Mouse (Mus musculus) neural tube, embryonic 11.5 days (tissue): ENCODE results near the gene Ifrd2. TPM values are rescaled to one million over a fixed set of nuclear protein-coding genes. Genes with fewer than 3 reads are reported as not detected.

Experiments
- ATAC-seq: fragments of 200-750 bp; cut with Nextera tagmentation; 2 replicates; pipeline ENCODE4 v1.8.0; 2017; ENCODE audit warnings: moderate number of reproducible peaks, mild to moderate bottlenecking, moderate TSS enrichment, moderate library complexity; ENCODE audit not compliant: insufficient read depth, low FRiP score, low TSS enrichment
- DNase-seq: peaks from one replicate; pipeline ENCODE4 v3.0.0-alpha.2; 2015; ENCODE audit warnings: low spot score
- H3K27ac ChIP-seq: fragments of 300-500 bp; sonication (generic); 2 replicates; pipeline ENCODE4 v1.5.1; 2014; ENCODE audit warnings: low read depth, mild to moderate bottlenecking, low read length
- H3K27me3 ChIP-seq: fragments of 300-500 bp; sonication (generic); 2 replicates; pipeline ENCODE4 v1.6.1; 2014; ENCODE audit warnings: mild to moderate bottlenecking, low read length, mixed read lengths; ENCODE audit not compliant: control insufficient read depth, insufficient read depth
- H3K36me3 ChIP-seq: fragments of 300-500 bp; sonication (generic); 2 replicates; pipeline ENCODE4 v1.6.1; 2014; ENCODE audit warnings: mild to moderate bottlenecking, low read length, moderate library complexity, mixed read lengths; ENCODE audit not compliant: control insufficient read depth, insufficient read depth
- H3K4me1 ChIP-seq: fragments of 300-500 bp; sonication (generic); 2 replicates; pipeline ENCODE4 v1.6.1; 2014; ENCODE audit warnings: low read length, mixed read lengths; ENCODE audit not compliant: control insufficient read depth, insufficient read depth
- H3K4me2 ChIP-seq: fragments of 300-500 bp; sonication (generic); 2 replicates; pipeline ENCODE4 v1.6.1; 2014; ENCODE audit warnings: low read depth, mild to moderate bottlenecking, moderate library complexity
- H3K4me3 ChIP-seq: fragments of 300-500 bp; sonication (generic); 2 replicates; pipeline ENCODE4 v1.5.1; 2014; ENCODE audit warnings: low read depth, low read length
- H3K9ac ChIP-seq: fragments of 300-500 bp; sonication (generic); 2 replicates; pipeline ENCODE4 v1.6.1; 2014; ENCODE audit warnings: mild to moderate bottlenecking, low read length
- H3K9me3 ChIP-seq: fragments of 300-500 bp; sonication (generic); 2 replicates; pipeline ENCODE4 v1.6.1; 2016; ENCODE audit warnings: low read length; ENCODE audit not compliant: control insufficient read depth
- WGBS: fragments of 180-500 bp; shearing (Covaris S2); extraction: QIAGEN DNeasy Blood & Tissue Kit; methylation state at CpG from one replicate; pipeline ENCODE4 v1.1.7; 2014; 5-methylcytosine and 5-hydroxymethylcytosine counted together
- polyA plus RNA-seq: library from polyadenylated mRNA; unstranded; fragments of >200 nt; fragmentation: Nextera tagmentation; extraction: Ambion mirVana; gene quantifications from 2 replicates; pipeline ENCODE4 v1.2.1, GENCODE M21; 2014

Ifrd2 gene
- polyA plus RNA-seq, 1 experiment from 2014 or later: 39.0 TPM

DNA sequence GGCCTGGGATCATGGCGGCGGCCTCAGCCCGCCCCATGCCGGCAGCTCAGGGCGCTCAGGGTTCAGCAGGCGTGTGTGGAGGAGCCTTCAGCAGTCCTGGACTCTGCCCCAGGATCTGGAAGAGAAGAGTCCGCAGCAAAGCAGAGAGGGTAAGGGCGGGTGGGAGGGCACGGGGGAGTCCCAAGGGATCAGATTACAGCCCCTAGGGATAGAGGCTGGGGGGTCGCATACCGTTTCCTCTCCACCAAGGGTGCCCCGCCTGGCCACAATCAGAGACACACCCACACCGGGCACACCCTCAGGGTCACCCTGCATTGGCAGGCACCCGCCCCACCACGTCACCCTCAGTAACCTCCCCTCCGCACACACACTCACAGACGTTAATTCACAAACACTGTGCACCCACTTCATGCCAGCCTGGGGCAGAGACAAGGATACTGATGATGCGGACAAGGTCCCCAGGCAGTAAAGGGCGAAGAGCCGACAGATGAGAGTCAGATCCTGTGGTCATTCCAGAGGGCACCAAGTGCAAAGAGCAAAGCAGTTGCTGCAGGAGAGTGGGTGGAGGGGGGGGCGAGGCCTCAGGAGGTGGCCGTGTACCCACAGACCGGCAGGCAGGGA is 17.7 kb downstream of the Ifrd2 start:
- Histone ChIP-seq H3K27ac (no peak overlapping the region), H3K4me2 (peak overlapping the region; percentile 15), H3K36me3 (no peaks in the 10 kb centered on the region), H3K27me3 (no peaks in the 10 kb centered on the region), H3K4me3 (no peak overlapping the region), H3K9ac (no peak overlapping the region), H3K4me1 (peaks cover 27% of the 10 kb centered on the region), H3K9me3 (no peaks in the 10 kb centered on the region)
- 37% methylated on average over 23 of the region's 23 CpGs for WGBS
- no peak for ATAC-seq
- no peak for DNase-seq

DNA sequence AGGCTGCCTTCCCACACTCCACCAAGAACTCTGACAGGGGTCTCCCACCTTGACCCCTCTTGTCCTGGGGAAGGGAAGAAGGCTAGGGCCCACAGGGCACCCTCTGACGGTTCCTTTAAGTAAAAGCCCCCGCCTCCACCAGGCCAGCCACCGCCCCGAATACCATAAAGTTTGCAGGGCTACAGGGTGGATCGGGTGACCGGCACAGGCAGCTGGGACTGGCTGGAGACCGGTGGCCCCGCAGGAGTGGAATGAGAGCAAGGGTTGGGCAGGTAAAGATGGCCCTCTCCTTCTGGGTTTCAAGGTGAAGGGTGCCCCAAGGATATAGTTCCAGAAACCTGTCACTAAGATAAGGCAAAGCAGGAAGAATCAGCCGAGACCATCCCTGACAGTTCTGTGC is 19.1 kb downstream of the Ifrd2 start:
- peaks cover 32% of the 10 kb centered on the region for H3K4me1 ChIP-seq
- H3K9ac ChIP-seq: no peak overlapping the region
- DNase-seq (no peak), ATAC-seq (no peak)
- H3K9me3 ChIP-seq: no peaks in the 10 kb centered on the region
- H3K4me2 ChIP-seq: peak overlapping the region; percentile 4; the same call in 1 of the 2 replicates
- H3K27me3 ChIP-seq: no peaks in the 10 kb centered on the region
- WGBS: 6% methylated on average over 9 of the region's 9 CpGs
- H3K36me3 ChIP-seq: no peaks in the 10 kb centered on the region
- no peak overlapping the region for H3K4me3 ChIP-seq
- H3K27ac ChIP-seq: no peak overlapping the region; the same call in 1 of the 2 replicates

DNA sequence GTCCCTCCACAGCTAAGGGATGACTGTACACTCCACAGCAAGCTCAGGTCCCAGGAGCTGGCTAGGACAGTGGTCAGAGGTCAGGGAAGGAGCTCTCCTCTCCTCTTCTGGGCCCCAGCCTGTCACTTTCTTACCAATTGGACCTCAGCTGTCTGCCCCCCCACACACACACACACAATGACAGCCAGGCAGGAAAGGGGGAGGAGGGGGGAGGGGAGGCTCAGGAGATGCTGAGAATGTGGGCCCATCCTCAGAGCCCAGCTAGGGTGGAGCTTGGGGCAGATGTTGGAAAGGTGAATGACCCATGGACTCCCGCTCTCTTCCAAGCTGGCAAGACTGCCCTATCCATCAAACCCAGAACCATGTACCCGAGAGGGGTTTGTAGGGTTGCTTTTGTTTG is 19.6 kb downstream of the Ifrd2 start:
- Histone ChIP-seq H3K9me3 (no peaks in the 10 kb centered on the region), H3K27ac (no peak overlapping the region), H3K36me3 (no peaks in the 10 kb centered on the region), H3K4me1 (peaks cover 37% of the 10 kb centered on the region), H3K4me3 (no peak overlapping the region), H3K27me3 (no peaks in the 10 kb centered on the region), H3K9ac (no peak overlapping the region), H3K4me2 (peak overlapping the region; percentile 2; the same call in 1 of the 2 replicates)
- DNase-seq (no peak), ATAC-seq (no peak)
- 52% methylated on average over 2 of the region's 2 CpGs for WGBS

DNA sequence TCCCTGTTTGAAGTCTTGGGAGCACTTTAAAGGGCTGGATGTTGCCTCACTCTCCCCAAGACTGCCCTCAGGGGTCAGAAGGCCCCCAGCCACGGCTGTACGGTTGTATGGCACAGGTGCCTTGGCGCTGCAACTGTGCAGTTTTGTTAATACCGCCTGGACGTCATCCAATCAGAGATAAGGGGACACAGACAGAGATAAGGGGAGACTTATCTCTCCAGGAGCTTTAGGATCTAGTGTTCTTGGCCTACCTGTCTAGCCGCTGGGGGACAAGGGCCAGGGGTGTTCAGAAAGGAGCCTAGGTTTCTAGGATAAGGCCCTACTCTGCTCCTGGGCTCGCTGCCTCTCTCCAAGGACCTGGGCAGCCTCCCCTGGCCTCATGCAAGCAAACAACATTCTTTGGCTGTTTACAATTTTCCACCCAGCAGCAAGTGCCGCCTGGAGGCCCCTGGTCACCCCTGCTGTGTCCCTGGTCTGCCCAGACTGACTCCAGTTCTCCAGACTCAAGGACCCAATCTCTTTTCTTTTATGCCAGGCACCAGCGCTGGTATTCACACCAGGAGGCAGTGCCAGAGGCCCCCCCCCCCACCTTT is 20.3 kb downstream of the Ifrd2 start:
- H3K9ac ChIP-seq: no peak overlapping the region; the same call in 1 of the 2 replicates
- no peak overlapping the region for H3K4me3 ChIP-seq
- H3K4me1 ChIP-seq: peaks cover 38% of the 10 kb centered on the region
- H3K27me3 ChIP-seq: no peaks in the 10 kb centered on the region
- no peak overlapping the region for H3K27ac ChIP-seq
- no peaks in the 10 kb centered on the region for H3K36me3 ChIP-seq
- ATAC-seq (no peak), DNase-seq (no peak)
- WGBS: 55% methylated on average over 9 of the region's 9 CpGs
- H3K4me2 ChIP-seq: no peak overlapping the region
- no peaks in the 10 kb centered on the region for H3K9me3 ChIP-seq

DNA sequence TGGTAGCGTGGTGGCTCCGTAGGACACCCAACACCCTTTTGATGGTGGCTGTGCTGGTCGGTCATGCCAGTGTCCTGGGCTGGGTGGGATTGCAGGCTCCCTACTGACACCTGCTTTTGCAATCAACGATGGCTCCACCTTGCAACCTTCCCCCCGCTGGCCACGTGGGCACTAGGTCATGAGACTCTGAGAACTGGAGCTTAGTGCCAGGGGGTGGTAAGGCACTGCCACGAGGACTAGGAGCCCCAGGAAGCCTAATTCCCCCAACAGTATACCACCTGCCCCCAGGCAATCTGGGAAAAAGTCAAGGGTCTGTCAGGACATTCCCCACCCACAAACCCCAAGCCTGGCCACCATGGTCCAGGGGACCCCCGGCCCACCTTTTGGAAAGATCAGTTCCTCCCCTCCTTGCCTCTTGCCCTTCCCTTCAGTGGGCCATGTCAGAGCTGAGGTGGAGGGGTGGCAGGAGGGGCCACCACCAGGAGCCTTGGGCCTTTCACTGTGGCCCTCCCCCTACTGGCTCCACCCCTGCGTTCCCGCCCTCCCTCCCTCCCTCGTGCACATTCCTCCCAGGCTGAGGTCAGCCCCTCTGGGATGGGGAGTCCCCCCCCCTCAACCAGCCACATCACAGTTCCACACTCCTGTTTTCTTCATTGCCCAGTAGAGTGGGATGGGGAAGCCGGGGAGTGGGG is 21.4 kb downstream of the Ifrd2 start, which contains the start of gene Sema3b:
TSS of gene Sema3b (minus strand) at position 489 of the 692 bp plus-strand sequence.
- no peak for DNase-seq
- Histone ChIP-seq H3K9ac (no peak within 1 kb of the TSS; the same call in 1 of the 2 replicates), H3K9me3 (no peaks in the 10 kb centered on the region)

DNA sequence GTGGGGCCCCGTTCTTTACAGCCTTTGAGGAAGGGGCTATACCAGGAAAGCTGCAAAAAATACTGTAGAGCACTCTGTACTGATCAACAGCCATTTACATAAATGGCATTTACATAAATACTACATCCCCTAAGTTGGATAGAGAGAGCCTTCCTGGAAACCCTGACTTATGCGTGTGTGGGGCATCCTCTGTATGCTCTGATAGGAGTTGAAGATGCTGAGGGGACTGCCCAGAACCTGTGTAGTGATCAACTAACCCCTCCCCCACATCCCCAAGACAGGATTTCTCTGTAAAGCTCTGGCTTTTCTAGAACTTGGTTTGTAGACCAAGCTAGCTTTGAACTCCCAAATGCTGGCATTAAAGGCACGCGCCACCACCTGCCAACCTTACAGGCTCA is 22.0 kb downstream of the Ifrd2 start:
- Histone ChIP-seq H3K27me3 (no peaks in the 10 kb centered on the region), H3K27ac (no peak overlapping the region), H3K36me3 (no peaks in the 10 kb centered on the region), H3K9ac (no peak overlapping the region), H3K4me3 (no peak overlapping the region), H3K9me3 (no peaks in the 10 kb centered on the region), H3K4me1 (peaks cover 38% of the 10 kb centered on the region), H3K4me2 (no peak overlapping the region)
- no peak for DNase-seq
- WGBS: 68% methylated on average over 4 of the region's 4 CpGs
- ATAC-seq: no peak

More for the DNA sequence above, 21.4 kb downstream of the Ifrd2 start, which contains the start of gene Sema3b:
- no peak within 1 kb of the TSS for H3K4me2 ChIP-seq
- ATAC-seq: no peak
- no peak within 1 kb of the TSS for H3K4me3 ChIP-seq
- H3K4me1 ChIP-seq: peaks cover 41% of the 10 kb centered on the region
- 36% methylated on average over 12 of the region's 12 CpGs for WGBS
- H3K27me3 ChIP-seq: no peaks in the 10 kb centered on the region
- no peaks in the 10 kb centered on the region for H3K36me3 ChIP-seq
- H3K27ac ChIP-seq: no peak within 1 kb of the TSS

DNA sequence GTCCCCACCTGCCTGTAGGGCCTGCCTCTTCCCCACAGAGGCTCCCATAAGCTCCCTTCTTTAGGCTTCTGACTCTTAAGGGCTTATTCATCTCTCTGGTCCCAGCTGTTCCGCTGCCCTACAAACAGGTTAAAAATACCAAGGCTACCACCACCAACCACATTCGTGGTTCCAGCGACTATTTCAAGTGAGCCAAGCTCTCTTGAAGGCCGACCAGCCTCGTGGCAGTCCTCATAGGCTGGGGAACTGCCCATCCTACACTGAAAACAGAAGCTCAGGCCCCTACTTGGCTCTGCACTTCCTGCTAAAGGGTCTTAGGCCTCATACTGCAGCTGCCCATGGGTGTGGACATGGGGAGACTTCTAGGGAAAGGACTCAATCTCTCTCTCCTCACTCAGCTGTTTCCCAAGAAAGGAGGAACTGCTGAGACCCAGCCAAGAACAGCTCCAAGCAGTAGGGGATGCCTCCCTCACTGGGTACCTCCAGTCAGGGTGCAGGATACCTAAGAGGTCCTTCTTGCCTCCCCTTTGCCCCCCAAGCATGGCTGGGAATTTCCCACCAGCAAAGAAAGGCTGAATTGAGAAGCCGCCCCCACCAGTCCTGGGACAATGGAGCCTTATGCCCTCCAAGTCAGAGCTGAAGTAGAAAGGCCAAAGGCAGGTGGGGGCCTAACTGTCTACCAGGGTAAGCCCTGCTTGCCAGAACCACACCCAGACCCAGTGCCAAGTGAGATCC is 24.2 kb downstream of the Ifrd2 start:
- 82% methylated on average over 6 of the region's 6 CpGs for WGBS
- H3K4me3 ChIP-seq: no peak overlapping the region
- peaks cover 44% of the 10 kb centered on the region for H3K4me1 ChIP-seq
- H3K27me3 ChIP-seq: no peaks in the 10 kb centered on the region
- peak overlapping the region; percentile 72 for H3K9ac ChIP-seq
- no peak for DNase-seq
- peak overlapping the region; percentile 69 for H3K4me2 ChIP-seq
- ATAC-seq: no peak
- H3K9me3 ChIP-seq: no peaks in the 10 kb centered on the region
- peak overlapping the region; percentile 98 for H3K27ac ChIP-seq
- H3K36me3 ChIP-seq: peaks cover 15% of the 10 kb centered on the region

DNA sequence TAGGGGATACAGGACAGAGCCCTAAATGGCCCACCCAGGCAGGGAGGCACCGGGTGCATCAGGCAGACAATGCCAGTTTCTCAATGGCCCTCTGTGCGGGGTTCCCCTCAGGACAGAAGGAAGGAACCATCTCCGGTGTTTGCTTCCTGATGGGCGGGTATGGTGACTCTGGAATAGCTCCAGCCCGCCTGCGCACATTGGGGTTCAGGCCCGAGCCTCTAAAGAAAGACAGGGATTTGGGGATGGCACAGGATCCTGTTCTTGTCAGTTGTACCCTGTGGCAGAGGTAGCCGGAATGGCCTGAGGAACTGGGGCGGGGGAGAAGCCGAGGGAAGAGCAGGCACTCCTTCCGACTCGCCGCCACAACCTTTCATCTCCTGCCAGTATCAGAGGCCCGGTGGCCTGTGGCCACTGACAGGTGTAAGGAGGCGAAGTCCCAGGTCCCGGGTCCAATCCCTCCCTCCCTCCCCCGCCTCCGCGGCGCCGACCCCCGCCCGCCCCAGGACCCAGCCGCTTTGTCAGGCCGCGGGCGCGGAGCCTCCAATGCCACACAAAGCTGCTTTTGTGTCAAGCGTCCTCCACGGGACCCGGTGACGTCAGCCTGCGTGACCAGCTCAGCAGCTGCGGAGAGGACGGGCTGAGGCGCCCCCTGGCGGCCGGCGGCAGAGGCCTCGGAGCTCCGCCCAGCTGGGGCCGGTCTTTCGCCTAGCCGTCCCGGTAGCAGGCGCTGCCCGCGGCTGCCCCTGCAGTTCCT is 24.9 kb downstream of the Ifrd2 start:
- peak; percentile 89 for ATAC-seq
- WGBS: 3% methylated on average over 43 of the region's 48 CpGs

More for the DNA sequence above, 24.9 kb downstream of the Ifrd2 start:
- H3K36me3 ChIP-seq: peaks cover 20% of the 10 kb centered on the region
- H3K4me1 ChIP-seq: peaks cover 38% of the 10 kb centered on the region
- peak overlapping the region; percentile 69 for H3K4me2 ChIP-seq
- H3K27me3 ChIP-seq: no peaks in the 10 kb centered on the region
- peak overlapping the region; percentile 98 for H3K27ac ChIP-seq
- H3K9me3 ChIP-seq: no peaks in the 10 kb centered on the region
- peak overlapping the region; percentile 72 for H3K9ac ChIP-seq
- peak overlapping the region; percentile 28 for H3K4me3 ChIP-seq
- peak; percentile 100 for DNase-seq
